Mouse (Mus musculus) kidney, embryonic 15.5 days (tissue): ENCODE measurements around the gene Lif. TPM values are rescaled to one million over a fixed set of nuclear protein-coding genes. Genes with fewer than 3 reads are reported as not detected.
A peak's percentile ranks its signal among the peaks of the same experiment; 100 is the strongest.

Experiments used
- ATAC-seq: fragments of 200-750 bp; cut with Nextera tagmentation; replicated peaks from 2 replicates; pipeline ENCODE4 v1.8.0; 2017; ENCODE audit warnings: moderate TSS enrichment; ENCODE audit not compliant: low FRiP score
- H3K27ac ChIP-seq: fragments of 300-500 bp; sonication (generic); 2 replicates; pipeline ENCODE4 v1.5.1; 2015; ENCODE audit warnings: mild to moderate bottlenecking, inconsistent platforms
- H3K27me3 ChIP-seq: fragments of 300-500 bp; sonication (generic); 2 replicates; pipeline ENCODE4 v1.6.1; 2015; ENCODE audit warnings: inconsistent platforms
- H3K36me3 ChIP-seq: fragments of 300-500 bp; sonication (generic); 2 replicates; pipeline ENCODE4 v1.6.1; 2015; ENCODE audit warnings: inconsistent platforms
- H3K4me1 ChIP-seq: fragments of 300-500 bp; sonication (generic); 2 replicates; pipeline ENCODE4 v1.6.1; 2015; ENCODE audit warnings: inconsistent platforms
- H3K4me2 ChIP-seq: fragments of 300-500 bp; sonication (generic); 2 replicates; pipeline ENCODE4 v1.6.1; 2015; ENCODE audit warnings: moderate library complexity, mild to moderate bottlenecking, inconsistent platforms
- H3K4me3 ChIP-seq: fragments of 300-500 bp; sonication (generic); replicated peaks from 2 replicates; pipeline ENCODE4 v1.5.1; 2015; ENCODE audit warnings: mild to moderate bottlenecking, inconsistent platforms
- H3K9ac ChIP-seq: fragments of 300-500 bp; sonication (generic); 2 replicates; pipeline ENCODE4 v1.6.1; 2015; ENCODE audit warnings: mild to moderate bottlenecking, inconsistent platforms
- H3K9me3 ChIP-seq: fragments of 300-500 bp; sonication (generic); replicated peaks from 2 replicates; pipeline ENCODE4 v1.6.1; 2016; ENCODE audit warnings: inconsistent platforms
- WGBS: fragments of 180-500 bp; shearing (Covaris S2); methylation state at CpG from one replicate; pipeline ENCODE4 v1.1.7; 2015; ENCODE audit warnings: mixed read lengths; 5-methylcytosine and 5-hydroxymethylcytosine counted together
- polyA plus RNA-seq: library from polyadenylated mRNA; unstranded; fragments of >200 nt; fragmentation: Nextera tagmentation; extraction: Ambion mirVana; gene quantifications from 2 replicates; pipeline ENCODE4 v1.2.1, GENCODE M21; 2015

Lif gene
- polyA plus RNA-seq, 1 experiment from 2014 or later, result 0.08 TPM

DNA sequence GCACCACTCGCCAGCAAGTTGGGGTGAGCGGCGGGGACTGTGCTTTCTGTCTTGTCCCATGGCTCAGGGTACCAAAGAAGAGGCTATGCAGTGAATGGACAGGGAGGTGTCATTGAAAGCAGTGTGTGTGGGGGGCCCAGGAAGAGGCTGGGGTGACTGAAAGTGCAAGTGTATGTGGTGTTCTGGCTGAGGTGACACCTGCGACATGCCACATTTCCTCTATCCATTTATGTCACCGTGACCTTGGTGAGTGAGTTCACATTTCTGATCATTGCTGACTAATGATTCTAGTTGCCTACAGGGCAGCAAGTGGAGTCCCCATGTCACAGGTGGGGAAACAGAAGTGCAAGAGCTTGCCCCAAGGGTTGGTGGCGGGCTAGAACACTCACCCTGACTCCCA lies 11.1 kb downstream of the Lif start:
- H3K4me3 ChIP-seq, result no peak overlapping the region
- ATAC-seq, result no peak
- peaks cover 37% of the 10 kb centered on the region for H3K4me1 ChIP-seq
- no peak overlapping the region for H3K9ac ChIP-seq
- no peaks in the 10 kb centered on the region for H3K9me3 ChIP-seq
- no peaks in the 10 kb centered on the region for H3K36me3 ChIP-seq
- WGBS, result 86% methylated on average over 6 of the region's 6 CpGs
- no peak overlapping the region for H3K4me2 ChIP-seq
- peaks cover 51% of the 10 kb centered on the region for H3K27me3 ChIP-seq
- H3K27ac ChIP-seq, result no peak overlapping the region

- Histone ChIP-seq H3K27me3 (peaks cover 36% of the 10 kb centered on the region), H3K4me3 (no peak overlapping the region), H3K36me3 (no peaks in the 10 kb centered on the region), H3K4me2 (no peak overlapping the region), H3K4me1 (peaks cover 20% of the 10 kb centered on the region), H3K27ac (peak overlapping the region; percentile 41; the same call in 1 of the 2 replicates), H3K9me3 (no peaks in the 10 kb centered on the region), H3K9ac (no peak overlapping the region)
- WGBS, result 27% methylated on average over 20 of the region's 20 CpGs
- ATAC-seq, result no peak
These were observed 13.5 kb downstream of the Lif start for GRCm38 (mm10) chr11:4270744-4271459.

- Histone ChIP-seq H3K4me2 (no peak overlapping the region), H3K4me1 (peaks cover 19% of the 10 kb centered on the region), H3K36me3 (no peaks in the 10 kb centered on the region), H3K9me3 (no peaks in the 10 kb centered on the region), H3K4me3 (no peak overlapping the region), H3K9ac (no peak overlapping the region), H3K27me3 (peaks cover 33% of the 10 kb centered on the region), H3K27ac (no peak overlapping the region)
- no peak for ATAC-seq
- WGBS, result 71% methylated on average over 11 of the region's 11 CpGs
These were observed 14.2 kb downstream of the Lif start for GRCm38 (mm10) chr11:4271544-4271943.

GRCm38 (mm10) chr11:4276411-4276861 lies 19.1 kb downstream of the Lif start:
- no peak overlapping the region for H3K4me2 ChIP-seq
- H3K36me3 ChIP-seq, result no peaks in the 10 kb centered on the region
- no peak overlapping the region for H3K9ac ChIP-seq
- H3K27me3 ChIP-seq, result no peaks in the 10 kb centered on the region
- peak; percentile 46; the same call in 1 of the 2 replicates for ATAC-seq
- no peaks in the 10 kb centered on the region for H3K9me3 ChIP-seq
- peaks cover 12% of the 10 kb centered on the region for H3K4me1 ChIP-seq
- 39% methylated on average over 11 of the region's 11 CpGs for WGBS
- no peak overlapping the region for H3K4me3 ChIP-seq
- peak overlapping the region; percentile 67 for H3K27ac ChIP-seq

DNA sequence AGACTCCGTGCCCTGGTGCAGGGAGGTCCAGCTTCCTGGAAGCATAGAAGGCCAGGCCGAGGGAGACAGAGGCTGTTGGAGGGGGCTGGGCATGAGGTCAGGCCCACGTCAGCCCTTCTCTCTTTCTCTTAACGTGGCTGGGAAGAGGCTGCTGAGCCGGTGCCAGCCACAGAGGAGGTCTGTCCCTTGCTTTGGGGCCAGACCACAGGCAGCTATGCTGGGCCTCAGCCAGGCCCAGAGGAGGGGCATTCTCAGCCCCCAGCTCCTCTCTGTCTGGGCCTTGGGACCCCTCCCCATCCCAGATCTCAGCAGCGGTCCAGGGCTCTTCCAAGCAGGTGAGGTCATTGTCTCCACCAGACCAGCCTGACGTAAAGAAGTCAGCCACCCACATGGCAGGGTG lies 22.6 kb downstream of the Lif start:
- Histone ChIP-seq H3K27me3 (no peaks in the 10 kb centered on the region), H3K4me3 (no peak overlapping the region), H3K4me1 (peaks cover 20% of the 10 kb centered on the region), H3K4me2 (no peak overlapping the region), H3K36me3 (no peaks in the 10 kb centered on the region), H3K27ac (no peak overlapping the region), H3K9me3 (no peaks in the 10 kb centered on the region), H3K9ac (no peak overlapping the region)
- ATAC-seq, result no peak
- WGBS, result 54% methylated on average over 7 of the region's 7 CpGs

- H3K4me1 ChIP-seq, result peaks cover 11% of the 10 kb centered on the region
- no peaks in the 10 kb centered on the region for H3K9me3 ChIP-seq
- no peak overlapping the region for H3K9ac ChIP-seq
- no peak overlapping the region for H3K27ac ChIP-seq
- H3K4me3 ChIP-seq, result no peak overlapping the region
- no peak overlapping the region for H3K4me2 ChIP-seq
- 81% methylated on average over 6 of the region's 6 CpGs for WGBS
- H3K36me3 ChIP-seq, result no peaks in the 10 kb centered on the region
- H3K27me3 ChIP-seq, result no peaks in the 10 kb centered on the region; the same call in 1 of the 2 replicates
- no peak for ATAC-seq
These were observed 24.5 kb downstream of the Lif start for GRCm38 (mm10) chr11:4281852-4282251.

DNA sequence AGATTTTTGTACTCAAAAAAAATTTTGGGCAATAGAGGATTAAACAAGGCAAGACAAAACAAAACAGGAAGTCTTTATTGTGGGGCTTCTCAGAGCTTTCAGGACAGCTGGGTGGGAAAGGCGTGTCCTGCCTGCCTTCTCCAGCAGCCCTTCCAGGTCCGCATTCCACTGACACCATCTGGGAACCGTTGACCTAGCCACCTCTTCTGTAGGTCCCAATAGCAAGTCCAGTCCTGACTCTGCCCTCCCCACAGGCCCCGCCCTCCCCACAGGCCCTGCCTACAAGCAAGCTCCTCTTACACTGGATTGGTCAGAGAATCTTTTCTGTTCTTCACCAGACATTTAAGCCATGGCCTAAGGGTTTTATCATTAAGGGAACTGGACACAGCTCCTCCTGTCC lies 26.3 kb downstream of the Lif start:
- 10% methylated on average over 4 of the region's 4 CpGs for WGBS
- Histone ChIP-seq H3K4me2 (no peak overlapping the region), H3K36me3 (no peaks in the 10 kb centered on the region)

DNA sequence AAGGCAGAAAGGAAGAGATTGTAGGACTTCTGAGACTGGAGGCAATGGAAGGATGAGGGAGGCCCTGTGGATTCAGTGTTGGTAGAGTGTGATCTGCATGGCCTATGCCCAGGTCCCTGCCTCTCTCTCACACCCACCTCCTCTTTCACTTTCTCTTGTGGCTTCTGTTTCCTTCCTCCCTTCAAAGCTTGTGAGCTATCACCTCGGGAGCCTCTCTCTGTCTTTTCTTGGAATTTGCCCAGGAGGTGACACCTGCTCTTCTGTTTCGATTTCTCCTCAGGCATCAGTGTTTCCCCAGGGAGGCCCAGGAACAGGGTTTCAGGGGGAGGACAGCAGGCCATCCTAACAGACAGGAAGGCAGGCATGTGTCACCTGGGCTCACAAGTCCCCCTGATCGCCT lies 31.9 kb downstream of the Lif start:
- 48% methylated on average over 3 of the region's 3 CpGs for WGBS
- no peak overlapping the region for H3K27ac ChIP-seq
- no peaks in the 10 kb centered on the region for H3K36me3 ChIP-seq
- H3K27me3 ChIP-seq, result no peaks in the 10 kb centered on the region; the same call in 1 of the 2 replicates
- no peak overlapping the region for H3K4me3 ChIP-seq
- no peak for ATAC-seq
- H3K4me1 ChIP-seq, result no peaks in the 10 kb centered on the region
- no peak overlapping the region for H3K4me2 ChIP-seq
- no peaks in the 10 kb centered on the region for H3K9me3 ChIP-seq
- no peak overlapping the region for H3K9ac ChIP-seq

More for the DNA sequence above, 26.3 kb downstream of the Lif start:
- H3K9me3 ChIP-seq, result no peaks in the 10 kb centered on the region
- ATAC-seq, result peak; percentile 81
- no peaks in the 10 kb centered on the region; the same call in 1 of the 2 replicates for H3K27me3 ChIP-seq
- H3K4me1 ChIP-seq, result peaks cover 8% of the 10 kb centered on the region
- H3K4me3 ChIP-seq, result no peak overlapping the region
- H3K27ac ChIP-seq, result 0 out of 2 replicates have a peak overlapping the region, but pooled peaks have one; percentile 22
- no peak overlapping the region for H3K9ac ChIP-seq

DNA sequence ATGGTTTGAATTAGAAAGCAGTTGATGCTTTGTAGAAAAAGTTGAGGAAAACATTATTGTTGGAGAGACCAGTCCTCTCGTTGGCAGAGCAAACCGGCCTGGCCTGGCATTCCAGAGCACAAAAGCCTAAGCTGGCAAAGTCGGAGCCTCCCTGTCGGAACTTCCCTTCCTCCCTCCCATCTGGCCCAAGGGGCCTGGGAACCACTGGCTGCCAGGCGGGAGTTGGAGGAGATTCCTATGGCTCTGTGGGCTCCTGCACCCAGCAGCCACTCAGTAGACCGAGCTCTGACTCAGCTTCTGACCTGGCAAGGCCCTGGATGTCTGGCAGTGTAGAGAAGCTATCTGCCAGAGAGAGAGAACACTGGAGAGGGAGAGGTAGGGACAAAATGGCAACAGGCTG lies 34.3 kb downstream of the Lif start:
- Histone ChIP-seq H3K4me1 (peaks cover 9% of the 10 kb centered on the region), H3K27me3 (no peaks in the 10 kb centered on the region; the same call in 1 of the 2 replicates), H3K36me3 (no peaks in the 10 kb centered on the region), H3K9ac (no peak overlapping the region), H3K4me3 (no peak overlapping the region), H3K4me2 (no peak overlapping the region), H3K27ac (no peak overlapping the region), H3K9me3 (no peaks in the 10 kb centered on the region)
- no peak for ATAC-seq
- WGBS, result 85% methylated on average over 6 of the region's 6 CpGs

DNA sequence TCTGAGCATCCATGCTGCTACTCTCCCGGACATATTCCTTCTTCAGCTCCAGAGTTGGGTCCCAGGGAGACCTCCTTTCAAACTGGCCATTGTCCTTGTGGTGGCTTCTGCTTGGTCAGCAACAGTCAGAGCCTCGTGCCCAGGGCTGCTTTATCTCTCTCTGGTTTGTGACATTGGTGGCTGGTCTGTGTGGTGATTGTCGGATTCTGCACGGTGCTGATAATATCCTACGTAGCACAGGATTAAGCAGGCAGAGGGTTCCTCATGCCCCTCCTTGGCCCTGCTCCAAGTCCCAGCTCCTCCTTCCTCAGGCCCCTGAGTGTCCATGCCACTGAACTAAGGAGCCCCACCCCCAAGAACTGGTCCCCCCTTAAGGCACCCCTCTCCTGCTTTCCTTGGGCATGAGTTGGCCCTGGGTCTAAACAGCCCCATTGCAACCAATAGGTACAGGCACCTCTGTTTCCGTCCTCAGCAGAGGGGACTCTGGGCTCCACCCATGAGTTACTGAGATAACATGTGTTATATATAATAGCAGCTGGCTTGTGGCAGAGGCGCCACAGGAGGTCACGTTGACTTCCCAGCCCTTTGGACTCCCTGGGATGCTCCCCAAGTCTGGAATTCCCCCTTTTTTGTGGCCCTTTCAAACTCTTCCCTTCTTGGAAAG lies 35.0 kb downstream of the Lif start:
- no peaks in the 10 kb centered on the region for H3K27me3 ChIP-seq

GRCm38 (mm10) chr11:4292888-4293247 lies 35.5 kb downstream of the Lif start:
- WGBS, result 85% methylated on average over 6 of the region's 6 CpGs
- H3K4me3 ChIP-seq, result no peak overlapping the region

More for the DNA sequence above, 35.0 kb downstream of the Lif start:
- no peak overlapping the region for H3K4me2 ChIP-seq
- H3K9me3 ChIP-seq, result no peaks in the 10 kb centered on the region
- no peaks in the 10 kb centered on the region for H3K36me3 ChIP-seq
- ATAC-seq, result 0 out of 2 replicates have a peak, but pooled peaks have one; percentile 22
- peaks cover 9% of the 10 kb centered on the region for H3K4me1 ChIP-seq
- H3K9ac ChIP-seq, result no peak overlapping the region
- WGBS, result 67% methylated on average over 8 of the region's 8 CpGs
- H3K4me3 ChIP-seq, result no peak overlapping the region
- no peak overlapping the region for H3K27ac ChIP-seq

GRCm38 (mm10) chr11:4293481-4293880 lies 36.1 kb downstream of the Lif start:
- 94% methylated on average over 4 of the region's 4 CpGs for WGBS
- Histone ChIP-seq H3K27me3 (no peaks in the 10 kb centered on the region), H3K36me3 (no peaks in the 10 kb centered on the region), H3K9me3 (no peaks in the 10 kb centered on the region), H3K9ac (no peak overlapping the region), H3K4me3 (no peak overlapping the region), H3K4me2 (no peak overlapping the region), H3K4me1 (peaks cover 11% of the 10 kb centered on the region), H3K27ac (no peak overlapping the region)
- no peak for ATAC-seq

More at GRCm38 (mm10) chr11:4292888-4293247, 35.5 kb downstream of the Lif start:
- Histone ChIP-seq H3K36me3 (no peaks in the 10 kb centered on the region), H3K9ac (no peak overlapping the region), H3K9me3 (no peaks in the 10 kb centered on the region), H3K4me1 (peaks cover 9% of the 10 kb centered on the region), H3K27ac (no peak overlapping the region), H3K4me2 (no peak overlapping the region), H3K27me3 (no peaks in the 10 kb centered on the region)
- ATAC-seq, result no peak
